Comparison of ENCODE assay signal across 8 mouse cellular contexts in the genomic region with DNA sequence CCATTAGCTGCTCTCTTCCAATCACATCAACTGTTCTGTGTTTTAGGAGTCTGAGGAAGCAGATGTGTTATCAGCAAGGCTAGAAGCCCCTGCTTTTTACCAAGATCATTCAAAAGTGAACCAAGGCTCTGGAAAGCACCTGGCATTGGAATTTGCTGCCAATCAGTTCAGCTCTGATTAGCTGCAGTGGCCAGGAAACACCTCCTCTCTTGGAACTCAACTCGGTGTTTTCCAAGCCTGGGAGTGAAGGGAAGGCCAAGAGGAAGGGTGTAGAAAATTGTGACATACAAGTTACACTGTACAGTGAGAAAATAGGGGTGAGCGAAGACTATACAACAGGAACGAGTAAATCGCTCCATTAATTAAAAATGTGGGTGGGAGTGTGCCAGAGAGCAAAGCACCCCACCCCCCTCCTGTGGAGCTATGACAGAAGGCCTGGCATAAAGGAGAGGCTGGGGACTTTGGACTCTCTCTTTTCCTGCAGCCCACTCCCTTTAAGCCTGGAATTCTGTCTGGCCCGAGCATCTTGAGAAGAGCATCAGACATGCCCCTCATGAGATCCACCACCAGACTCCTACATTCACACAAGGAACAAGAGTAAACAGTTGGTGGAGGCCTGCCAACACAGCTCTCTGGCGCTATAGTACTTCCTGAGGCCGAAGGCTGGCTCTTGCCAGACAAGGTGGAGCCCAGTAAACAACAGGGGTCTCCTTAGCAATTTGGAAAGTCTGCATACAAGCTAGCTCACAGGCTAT.
DNase-seq lines count a peak whose midpoint lies in the region; ATAC-seq lines count a peak whose summit lies in the region.

No protein-coding gene starts in this region.

- DNase-seq in layer of hippocampus, postnatal 10 days (ENCODE audit: low spot score in 2 of 2): peak; percentile 57 to 65
- DNase-seq in layer of hippocampus, adult 11-12 months (ENCODE audit: low spot score): no peak
- peak; percentile 12 for DNase-seq in cerebellum, adult 8-10 months
- peak; percentile 55 to 57 for DNase-seq in left cerebral cortex, postnatal 14 days (ENCODE audit: low spot score in 2 of 2)
- no peak for DNase-seq in thymus, postnatal 14 days

- H3K4me2 ChIP-seq in forebrain, embryonic 16.5 days (ENCODE audit: low read length): no peak overlapping the region
- H3K4me2 ChIP-seq in neural tube, embryonic 14.5 days (ENCODE audit: low read depth, low read length): no peak overlapping the region

- ATAC-seq in forebrain, embryonic 16.5 days: peak; percentile 76
- peak; percentile 67; the same call in 1 of the 2 replicates for ATAC-seq in neural tube, embryonic 14.5 days (ENCODE audit: low read depth)
- ATAC-seq in monocyte, adult 5-6 weeks (replicated peaks; ENCODE audit: insufficient number of reproducible peaks, low FRiP score, low TSS enrichment, poor library complexity, severe bottlenecking): no peak

- H3K9ac ChIP-seq in forebrain, embryonic 16.5 days (replicated peaks; ENCODE audit: low read depth, low read length): no peak overlapping the region
- H3K9ac ChIP-seq in neural tube, embryonic 14.5 days (replicated peaks; ENCODE audit: low read depth, low read length): no peak overlapping the region

- intact Hi-C loops in left cerebral cortex, postnatal 14 days (cut with DNase I): no loop called here

- no peaks in the 10 kb centered on the region for H3K36me3 ChIP-seq in forebrain, embryonic 16.5 days (ENCODE audit: control insufficient read depth, insufficient read depth)
- H3K36me3 ChIP-seq in neural tube, embryonic 14.5 days (ENCODE audit: control insufficient read depth, insufficient read depth, low read length): no peaks in the 10 kb centered on the region

- H3K27me3 ChIP-seq in forebrain, embryonic 16.5 days (replicated peaks; ENCODE audit: control insufficient read depth, insufficient read depth, low read length): no peaks in the 10 kb centered on the region
- no peaks in the 10 kb centered on the region for H3K27me3 ChIP-seq in neural tube, embryonic 14.5 days (ENCODE audit: control insufficient read depth, insufficient read depth, low read length)

- H3K9me3 ChIP-seq in forebrain, embryonic 16.5 days (ENCODE audit: control insufficient read depth, low read length): no peaks in the 10 kb centered on the region
- no peaks in the 10 kb centered on the region for H3K9me3 ChIP-seq in neural tube, embryonic 14.5 days (ENCODE audit: control insufficient read depth, low read length)

- WGBS in forebrain, embryonic 16.5 days: 23% methylated on average over 7 of the region's 7 CpGs
- 67% methylated on average over 7 of the region's 7 CpGs for WGBS in neural tube, embryonic 14.5 days

- H3K27ac ChIP-seq in forebrain, embryonic 16.5 days (ENCODE audit: low read length): peak overlapping the region; percentile 70
- peak overlapping the region; percentile 60; the same call in 1 of the 2 replicates for H3K27ac ChIP-seq in neural tube, embryonic 14.5 days (ENCODE audit: low read depth, low read length)

- H3K4me3 ChIP-seq in forebrain, embryonic 16.5 days (replicated peaks; ENCODE audit: low read length): no peak overlapping the region
- no peak overlapping the region for H3K4me3 ChIP-seq in neural tube, embryonic 14.5 days (ENCODE audit: low read depth, low read length)

- H3K4me1 ChIP-seq in forebrain, embryonic 16.5 days (replicated peaks; ENCODE audit: control insufficient read depth, insufficient read depth, low read length): peaks cover 36% of the 10 kb centered on the region
- no peaks in the 10 kb centered on the region for H3K4me1 ChIP-seq in neural tube, embryonic 14.5 days (ENCODE audit: control insufficient read depth, insufficient read depth, low read length)

Comparison
In these comparisons a context has a peak if more than half of its experiments do, and no peak if none do; other contexts are left out.
1. DNase-seq: peak in layer of hippocampus, postnatal 10 days (2 of 2), cerebellum, adult 8-10 months (single experiment) and left cerebral cortex, postnatal 14 days (2 of 2); none in layer of hippocampus, adult 11-12 months (single experiment) and thymus, postnatal 14 days (single experiment).